Comparison of ENCODE assay signal across 8 mouse cellular contexts in the genomic region with DNA sequence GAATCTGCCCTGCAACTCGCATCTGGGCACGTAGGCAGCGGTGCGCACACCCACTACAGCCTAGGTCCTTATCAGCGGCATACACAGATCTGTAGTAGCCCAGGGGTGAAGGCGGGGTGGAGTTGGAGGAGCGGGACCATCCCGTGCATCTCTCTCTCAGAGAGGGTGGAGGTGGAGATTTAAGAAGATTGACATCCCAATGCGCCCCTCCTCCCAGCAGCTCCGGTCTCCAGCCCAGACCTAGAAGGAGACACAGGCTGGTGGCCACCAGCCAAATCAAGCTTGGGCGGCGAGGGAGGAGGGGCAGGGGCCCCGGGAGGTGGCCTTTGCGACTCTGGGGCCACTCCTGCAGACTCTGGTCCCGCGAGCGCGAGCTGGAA. TPM values are rescaled to one million over a fixed set of nuclear protein-coding genes. Genes with fewer than 3 reads are reported as not detected.
A peak's percentile ranks its signal among the peaks of the same experiment; 100 is the strongest.
DNase-seq lines count a peak whose midpoint lies in the region; ATAC-seq lines count a peak whose summit lies in the region.

TSS of gene Slc30a10 (plus strand) at position 274 of the 380 bp plus-strand sequence.

- peaks cover 43% of the 10 kb centered on the region for H3K27me3 ChIP-seq in heart, embryonic 14.5 days (ENCODE audit: control insufficient read depth, insufficient read depth, low read length)
- peaks cover 45% of the 10 kb centered on the region for H3K27me3 ChIP-seq in embryonic facial prominence, embryonic 12.5 days
- H3K27me3 ChIP-seq in limb, embryonic 10.5 days (ENCODE audit: low read depth, poor library complexity, severe bottlenecking), result peaks cover 48% of the 10 kb centered on the region
- H3K27me3 ChIP-seq in neural tube, embryonic 12.5 days (replicated peaks), result peaks cover 39% of the 10 kb centered on the region

- ATAC-seq in heart, embryonic 14.5 days (ENCODE audit: insufficient number of reproducible peaks, insufficient read depth, low FRiP score, low read depth), result peak; percentile 74; the same call in 1 of the 2 replicates
- peak; percentile 66 for ATAC-seq in embryonic facial prominence, embryonic 12.5 days (ENCODE audit: insufficient number of reproducible peaks, insufficient read depth, low FRiP score, low TSS enrichment)
- ATAC-seq in hematopoietic stem cell, adult 5-6 weeks (replicated peaks in 1 of 2; ENCODE audit: insufficient read depth in 1 of 2, low FRiP score in 2 of 2, low TSS enrichment in 1 of 2, low read depth in 1 of 2, poor library complexity in 2 of 2, severe bottlenecking in 2 of 2), result peak; percentile 57 to 70; a peak in 3 of 4 replicates
- peak; percentile 69 for ATAC-seq in neural tube, embryonic 12.5 days (ENCODE audit: low FRiP score, low read depth)

- H3K4me1 ChIP-seq in heart, embryonic 14.5 days (ENCODE audit: control insufficient read depth in 2 of 2, insufficient read depth in 2 of 2, low read length in 2 of 2), result peaks cover 0 to 12% of the 10 kb centered on the region in 2 experiments; a peak in 1 of 4 replicates
- H3K4me1 ChIP-seq in embryonic facial prominence, embryonic 12.5 days, result 0 out of 2 replicates have a peak, but pooled peaks cover 7% of the 10 kb centered on the region
- H3K4me1 ChIP-seq in limb, embryonic 10.5 days, result peaks cover 15% of the 10 kb centered on the region
- peaks cover 16% of the 10 kb centered on the region for H3K4me1 ChIP-seq in neural tube, embryonic 12.5 days

- peak within 1 kb of the TSS; percentile 65 for H3K9ac ChIP-seq in heart, embryonic 14.5 days (ENCODE audit: low read length)
- peak within 1 kb of the TSS; percentile 63 for H3K9ac ChIP-seq in embryonic facial prominence, embryonic 12.5 days
- peak within 1 kb of the TSS; percentile 59 for H3K9ac ChIP-seq in neural tube, embryonic 12.5 days

- H3K4me2 ChIP-seq in heart, embryonic 14.5 days (ENCODE audit: low read length), result peak within 1 kb of the TSS; percentile 99
- peak within 1 kb of the TSS; percentile 98 for H3K4me2 ChIP-seq in embryonic facial prominence, embryonic 12.5 days (replicated peaks)
- peak within 1 kb of the TSS; percentile 97 for H3K4me2 ChIP-seq in neural tube, embryonic 12.5 days (replicated peaks)

- WGBS in heart, embryonic 14.5 days, result 1% methylated on average over 17 of the region's 18 CpGs
- 2% methylated on average over 18 of the region's 18 CpGs for WGBS in embryonic facial prominence, embryonic 12.5 days
- 4% methylated on average over 18 of the region's 18 CpGs for WGBS in limb, embryonic 10.5 days
- 2% methylated on average over 18 of the region's 18 CpGs for WGBS in neural tube, embryonic 12.5 days

- H3K4me3 ChIP-seq in heart, embryonic 14.5 days (ENCODE audit: control insufficient read depth in 1 of 2, insufficient read depth in 1 of 2, low read depth in 1 of 2, low read length in 2 of 2), result peak within 1 kb of the TSS; percentile 50 to 57
- H3K4me3 ChIP-seq in embryonic facial prominence, embryonic 12.5 days, result peak within 1 kb of the TSS; percentile 59
- peak within 1 kb of the TSS; percentile 63 for H3K4me3 ChIP-seq in limb, embryonic 10.5 days
- peak within 1 kb of the TSS; percentile 49 for H3K4me3 ChIP-seq in neural tube, embryonic 12.5 days

- H3K27ac ChIP-seq in heart, embryonic 14.5 days (replicated peaks in 1 of 2; ENCODE audit: control insufficient read depth in 1 of 2, insufficient read depth in 1 of 2, low read depth in 2 of 2, low read length in 2 of 2), result no peak within 1 kb of the TSS
- H3K27ac ChIP-seq in embryonic facial prominence, embryonic 12.5 days, result no peak within 1 kb of the TSS
- peak within 1 kb of the TSS; percentile 78 for H3K27ac ChIP-seq in limb, embryonic 10.5 days
- no peak within 1 kb of the TSS for H3K27ac ChIP-seq in neural tube, embryonic 12.5 days

- no peaks in the 10 kb centered on the region for H3K9me3 ChIP-seq in heart, embryonic 14.5 days (ENCODE audit: control insufficient read depth, low read length)
- no peaks in the 10 kb centered on the region for H3K9me3 ChIP-seq in embryonic facial prominence, embryonic 12.5 days
- no peaks in the 10 kb centered on the region for H3K9me3 ChIP-seq in limb, embryonic 10.5 days (replicated peaks)
- no peaks in the 10 kb centered on the region for H3K9me3 ChIP-seq in neural tube, embryonic 12.5 days

- no peaks in the 10 kb centered on the region for H3K36me3 ChIP-seq in heart, embryonic 14.5 days (ENCODE audit: control insufficient read depth, insufficient read depth, low read length)
- H3K36me3 ChIP-seq in embryonic facial prominence, embryonic 12.5 days, result no peaks in the 10 kb centered on the region
- H3K36me3 ChIP-seq in limb, embryonic 10.5 days, result no peaks in the 10 kb centered on the region
- no peaks in the 10 kb centered on the region for H3K36me3 ChIP-seq in neural tube, embryonic 12.5 days

- DNase-seq in heart, adult 18-20 months, result no peak
- peak; percentile 27 for DNase-seq in adrenal gland, postnatal 25 days
- no peak for DNase-seq in limb, embryonic 10.5 days (ENCODE audit: low spot score)
- no peak for DNase-seq in urinary bladder, postnatal 14 days (ENCODE audit: low spot score)

RNA-seq across cellular contexts. Expression of gene Slc30a10, which starts in this region (rescaled TPM):
- polyA plus RNA-seq in heart, embryonic 14.5 days (2014; fragmentation: Nextera tagmentation; extraction: Ambion mirVana), result 0.08 TPM in 1 of 2 replicates, not detected in the other
- not detected for total RNA-seq in heart, adult 18-20 months (2021)
- not detected in 2 replicates for total RNA-seq in adrenal gland, postnatal 25 days (2021)
- polyA plus RNA-seq in embryonic facial prominence, embryonic 12.5 days (2016; fragmentation: Nextera tagmentation; extraction: Ambion mirVana), result 0.93 and 1.00 TPM in 2 replicates
- not detected in 2 replicates for total RNA-seq in hematopoietic stem cell, adult 5-6 weeks (2017)
- 0.86 and 1.2 TPM in 2 replicates for polyA plus RNA-seq in limb, embryonic 10.5 days (2016; fragmentation: Nextera tagmentation; extraction: Ambion mirVana)
- polyA plus RNA-seq in neural tube, embryonic 12.5 days (2016; fragmentation: Nextera tagmentation; extraction: Ambion mirVana), result 1.5 and 2.0 TPM in 2 replicates

Comparison
In these comparisons a context has a peak if more than half of its experiments do, and no peak if none do; other contexts are left out.
1. Peak in ATAC-seq, H3K4me3 ChIP-seq, H3K9ac ChIP-seq and H3K4me2 ChIP-seq in heart, embryonic 14.5 days; RNA of the gene not detected or under 1 TPM.
2. Peak in DNase-seq in adrenal gland, postnatal 25 days; RNA of the gene not detected or under 1 TPM.
3. Peak in ATAC-seq, H3K4me3 ChIP-seq, H3K9ac ChIP-seq and H3K4me2 ChIP-seq in embryonic facial prominence, embryonic 12.5 days; RNA of the gene not detected or under 1 TPM.
4. Peak in ATAC-seq in hematopoietic stem cell, adult 5-6 weeks; RNA of the gene not detected or under 1 TPM.